Mouse (Mus musculus) thymus, adult 2 months (tissue): ENCODE measurements around the gene Vcp.

Experiments used
- CTCF ChIP-seq: fragments of 200-500 bp; IDR thresholded peaks from 2 replicates; pipeline ENCODE4 v1.5.1; 2012; ENCODE audit warnings: mild to moderate bottlenecking, control low read depth, low read length, moderate library complexity, borderline replicate concordance; ENCODE audit not compliant: control insufficient read depth, poor library complexity, insufficient read depth; ENCODE audit errors: extremely low read depth
- POLR2A ChIP-seq: fragments of 200-500 bp; IDR thresholded peaks from 2 replicates; pipeline ENCODE4 v1.6.1; 2012; ENCODE audit warnings: mild to moderate bottlenecking, low read length, control low read depth, moderate library complexity; ENCODE audit not compliant: control insufficient read depth, poor library complexity, insufficient read depth; ENCODE audit errors: extremely low read depth

GRCm38 (mm10) chr4:43025084-43025960, 25.0 kb upstream of the Vcp start, which contains the start of gene Pigo:
- TF ChIP-seq CTCF (peak; percentile 90), POLR2A (no peak)
